Mouse (Mus musculus): ENCODE measurements around the gene Mcrip2. TPM values are rescaled to one million over a fixed set of nuclear protein-coding genes. Genes with fewer than 3 reads are reported as not detected.

The Mcrip2 gene
- polyA plus RNA-seq, 1 experiment from 2014 or later: 10.7 TPM

GRCm38 (mm10) chr17:25817662-25818061 lies 50.9 kb downstream of the Mcrip2 start:
- Histone ChIP-seq H3K4me1 (ENCODE audit: control insufficient read depth, insufficient read depth, low read length) (no peaks in the 10 kb centered on the region), H3K4me3 (ENCODE audit: low read depth, low read length) (no peak overlapping the region), H3K4me2 (ENCODE audit: low read depth, severe bottlenecking) (no peak overlapping the region), H3K9ac (ENCODE audit: low read length) (no peak overlapping the region), H3K9me3 (ENCODE audit: control insufficient read depth, low read length) (no peaks in the 10 kb centered on the region), H3K27ac (replicated peaks; ENCODE audit: low read depth, low read length) (no peak overlapping the region), H3K36me3 (ENCODE audit: control insufficient read depth, insufficient read depth, low read length) (no peaks in the 10 kb centered on the region), H3K27me3 (ENCODE audit: control insufficient read depth, insufficient read depth, low read length) (peaks cover 42% of the 10 kb centered on the region)
- ATAC-seq (ENCODE audit: insufficient number of reproducible peaks, low FRiP score, low TSS enrichment, low read depth) (no peak), DNase-seq (ENCODE audit: low spot score) (no peak)
- WGBS: 76% methylated on average over 11 of the region's 11 CpGs

Small RNA genes within 50 kb of the gene (microRNA-seq; reads per million reads assigned to microRNA genes)
- not detected for gene Mir3082

Other genes starting within 250 kb of the Mcrip2 start
- gene Gng13, start 151.6 kb downstream of the Mcrip2 start, polyA plus RNA-seq (2014; fragmentation: Nextera tagmentation; extraction: Ambion mirVana): 3.2 and 9.7 TPM in 2 replicates
- gene Chtf18, start 141.3 kb downstream of the Mcrip2 start, polyA plus RNA-seq (2014; fragmentation: Nextera tagmentation; extraction: Ambion mirVana): 29.1 and 31.5 TPM in 2 replicates
- 20.4 and 23.4 TPM in 2 replicates for gene Rpusd1, start 141.1 kb downstream of the Mcrip2 start, polyA plus RNA-seq (2014; fragmentation: Nextera tagmentation; extraction: Ambion mirVana)
- gene Mslnl, start 132.7 kb downstream of the Mcrip2 start, polyA plus RNA-seq (2014; fragmentation: Nextera tagmentation; extraction: Ambion mirVana): not detected in 2 replicates
- gene Msln, start 114.4 kb downstream of the Mcrip2 start, polyA plus RNA-seq (2014; fragmentation: Nextera tagmentation; extraction: Ambion mirVana): 0.14 and 0.24 TPM in 2 replicates
- gene Narfl, start 95.0 kb downstream of the Mcrip2 start, polyA plus RNA-seq (2014; fragmentation: Nextera tagmentation; extraction: Ambion mirVana): 21.8 and 23.6 TPM in 2 replicates
- 62.7 and 68.0 TPM in 2 replicates for gene Haghl, start 83.1 kb downstream of the Mcrip2 start, polyA plus RNA-seq (2014; fragmentation: Nextera tagmentation; extraction: Ambion mirVana)
- 0.11 and 0.16 TPM in 2 replicates for gene Ccdc78, start 82.2 kb downstream of the Mcrip2 start, polyA plus RNA-seq (2014; fragmentation: Nextera tagmentation; extraction: Ambion mirVana)
- gene Fam173a, start 75.9 kb downstream of the Mcrip2 start, polyA plus RNA-seq (2014; fragmentation: Nextera tagmentation; extraction: Ambion mirVana): 52.3 and 53.4 TPM in 2 replicates
- 0.29 TPM in 1 of 2 replicates, not detected in the other for gene AC134908.4, start 73.1 kb downstream of the Mcrip2 start, polyA plus RNA-seq (2014; fragmentation: Nextera tagmentation; extraction: Ambion mirVana)
- 13.3 and 15.0 TPM in 2 replicates for gene Metrn, start 71.6 kb downstream of the Mcrip2 start, polyA plus RNA-seq (2014; fragmentation: Nextera tagmentation; extraction: Ambion mirVana)
- 1.4 and 1.5 TPM in 2 replicates for gene Fbxl16, start 59.7 kb downstream of the Mcrip2 start, polyA plus RNA-seq (2014; fragmentation: Nextera tagmentation; extraction: Ambion mirVana)
- gene Wdr24, start 45.1 kb downstream of the Mcrip2 start, polyA plus RNA-seq (2014; fragmentation: Nextera tagmentation; extraction: Ambion mirVana): 27.7 and 27.9 TPM in 2 replicates
- gene Jmjd8, start 39.9 kb downstream of the Mcrip2 start, polyA plus RNA-seq (2014; fragmentation: Nextera tagmentation; extraction: Ambion mirVana): 45.5 and 55.0 TPM in 2 replicates
- gene Stub1, start 35.4 kb downstream of the Mcrip2 start, polyA plus RNA-seq (2014; fragmentation: Nextera tagmentation; extraction: Ambion mirVana): 341 and 353 TPM in 2 replicates
- 1.2 TPM in 2 replicates for gene Rhbdl1, start 31.5 kb downstream of the Mcrip2 start, polyA plus RNA-seq (2014; fragmentation: Nextera tagmentation; extraction: Ambion mirVana)
- gene Gm20683, start 27.0 kb downstream of the Mcrip2 start, polyA plus RNA-seq (2014; fragmentation: Nextera tagmentation; extraction: Ambion mirVana): 0.77 and 0.95 TPM in 2 replicates
- gene Rhot2, start 23.9 kb downstream of the Mcrip2 start, polyA plus RNA-seq (2014; fragmentation: Nextera tagmentation; extraction: Ambion mirVana): 9.4 and 10.7 TPM in 2 replicates
- gene Wdr90, start 7.3 kb downstream of the Mcrip2 start, polyA plus RNA-seq (2014; fragmentation: Nextera tagmentation; extraction: Ambion mirVana): 19.3 and 22.4 TPM in 2 replicates
- gene Mettl26, start 6.3 kb upstream of the Mcrip2 start, polyA plus RNA-seq (2014; fragmentation: Nextera tagmentation; extraction: Ambion mirVana): 55.9 and 60.9 TPM in 2 replicates
- 0.68 and 0.75 TPM in 2 replicates for gene Wfikkn1, start 12.1 kb upstream of the Mcrip2 start, polyA plus RNA-seq (2014; fragmentation: Nextera tagmentation; extraction: Ambion mirVana)
- 19.2 and 19.7 TPM in 2 replicates for gene Rab40c, start 51.0 kb upstream of the Mcrip2 start, polyA plus RNA-seq (2014; fragmentation: Nextera tagmentation; extraction: Ambion mirVana)
- 50.9 and 52.8 TPM in 2 replicates for gene Pigq, start 76.2 kb upstream of the Mcrip2 start, polyA plus RNA-seq (2014; fragmentation: Nextera tagmentation; extraction: Ambion mirVana)
- gene Nhlrc4, start 76.2 kb upstream of the Mcrip2 start, polyA plus RNA-seq (2014; fragmentation: Nextera tagmentation; extraction: Ambion mirVana): 0.27 TPM in 1 of 2 replicates, not detected in the other
- 0.18 and 0.33 TPM in 2 replicates for gene A930017K11Rik, start 83.8 kb upstream of the Mcrip2 start, polyA plus RNA-seq (2014; fragmentation: Nextera tagmentation; extraction: Ambion mirVana)
- gene Capn15, start 117.0 kb upstream of the Mcrip2 start, polyA plus RNA-seq (2014; fragmentation: Nextera tagmentation; extraction: Ambion mirVana): 23.8 and 25.7 TPM in 2 replicates
- gene Rab11fip3, start 200.8 kb upstream of the Mcrip2 start, polyA plus RNA-seq (2014; fragmentation: Nextera tagmentation; extraction: Ambion mirVana): 15.9 and 17.4 TPM in 2 replicates
- gene Decr2, start 221.6 kb upstream of the Mcrip2 start, polyA plus RNA-seq (2014; fragmentation: Nextera tagmentation; extraction: Ambion mirVana): 19.0 and 22.3 TPM in 2 replicates
- gene Nme4, start 226.8 kb upstream of the Mcrip2 start, polyA plus RNA-seq (2014; fragmentation: Nextera tagmentation; extraction: Ambion mirVana): 111 and 122 TPM in 2 replicates
- 0.40 and 0.55 TPM in 2 replicates for gene Tmem8, start 244.5 kb upstream of the Mcrip2 start, polyA plus RNA-seq (2014; fragmentation: Nextera tagmentation; extraction: Ambion mirVana)